Mouse (Mus musculus) sigmoid colon, adult 10 weeks (tissue): ENCODE measurements around the gene Adsl. TPM values are rescaled to one million over a fixed set of nuclear protein-coding genes. Genes with fewer than 3 reads are reported as not detected.

Source experiments
- polyA plus RNA-seq: library from polyadenylated mRNA; stranded (reverse); fragments of 350-450 nt; fragmentation: Illumina TruSeq; extraction: RNeasy Lipid Tissue Mini Kit (QIAGEN cat#74804); gene quantifications from one replicate; pipeline ENCODE4 v1.2.3, GENCODE M21; 2014; ENCODE audit warnings: low read depth, low replicate concordance

Adsl gene
- 5.6 TPM for polyA plus RNA-seq

GRCm38 (mm10) chr15:80948145-80949135 lies at the start of gene Adsl:
Gene Adsl (plus strand): TSS chr15:80948490.

GRCm38 (mm10) chr15:80977620-80978334 lies 29.5 kb downstream of the Adsl start, which contains the start of gene Sgsm3:
Gene Sgsm3 (plus strand): TSS chr15:80977765.

Other genes with a start within 250 kb of the Adsl start
- gene Tnrc6b, start 237.2 kb upstream of the Adsl start, polyA plus RNA-seq = 24.2 TPM
- 5.7 TPM for gene Sgsm3, start 29.3 kb downstream of the Adsl start, polyA plus RNA-seq
- gene Mrtfa, start 242.3 kb downstream of the Adsl start, polyA plus RNA-seq = 2.2 TPM